Mouse (Mus musculus) limb, embryonic 12.5 days (tissue): ENCODE measurements around the gene Cdk5r2. TPM values are rescaled to one million over a fixed set of nuclear protein-coding genes. Genes with fewer than 3 reads are reported as not detected.
A peak's percentile ranks its signal among the peaks of the same experiment; 100 is the strongest.
"Not testable (repeated sequence)": the region's sequence is repeated elsewhere in the genome, so short reads cannot be mapped to it uniquely, and the experiment has no call there.

Experiments used
- ATAC-seq: fragments of 200-750 bp; cut with Nextera tagmentation; 2 replicates; pipeline ENCODE4 v1.8.0; 2017; ENCODE audit warnings: low read depth, moderate TSS enrichment; ENCODE audit not compliant: insufficient number of reproducible peaks, insufficient read depth, low FRiP score, low TSS enrichment
- H3K27ac ChIP-seq: fragments of 300-500 bp; sonication (generic); 2 replicates; pipeline ENCODE4 v1.5.1; 2016; ENCODE audit warnings: mild to moderate bottlenecking, moderate library complexity
- H3K27me3 ChIP-seq: fragments of 300-500 bp; sonication (generic); 2 replicates; pipeline ENCODE4 v1.6.1; 2016; ENCODE audit warnings: mild to moderate bottlenecking, moderate library complexity
- H3K36me3 ChIP-seq: fragments of 300-500 bp; sonication (generic); 2 replicates; pipeline ENCODE4 v1.6.1; 2016; ENCODE audit warnings: mild to moderate bottlenecking, moderate library complexity
- H3K4me1 ChIP-seq: fragments of 300-500 bp; sonication (generic); replicated peaks from 2 replicates; pipeline ENCODE4 v1.6.1; 2016
- H3K4me2 ChIP-seq: fragments of 300-500 bp; sonication (generic); 2 replicates; pipeline ENCODE4 v1.6.1; 2016; ENCODE audit warnings: mild to moderate bottlenecking, moderate library complexity
- H3K4me3 ChIP-seq: fragments of 300-500 bp; sonication (generic); replicated peaks from 2 replicates; pipeline ENCODE4 v1.5.1; 2016; ENCODE audit warnings: mild to moderate bottlenecking
- H3K9ac ChIP-seq: fragments of 300-500 bp; sonication (generic); replicated peaks from 2 replicates; pipeline ENCODE4 v1.6.1; 2016; ENCODE audit warnings: mild to moderate bottlenecking, moderate library complexity
- H3K9me3 ChIP-seq: fragments of 300-500 bp; sonication (generic); 2 replicates; pipeline ENCODE4 v1.6.1; 2016; ENCODE audit warnings: mild to moderate bottlenecking, moderate library complexity
- WGBS: fragments of 180-500 bp; shearing (Covaris S2); methylation state at CpG from one replicate; pipeline ENCODE4 v1.1.7; 2016; 5-methylcytosine and 5-hydroxymethylcytosine counted together
- polyA plus RNA-seq: library from polyadenylated mRNA; unstranded; fragments of >200 nt; fragmentation: Nextera tagmentation; extraction: Ambion mirVana; gene quantifications from 2 replicates; pipeline ENCODE4 v1.2.1, GENCODE M21; 2016

Cdk5r2 gene
- polyA plus RNA-seq: not detected in 2 replicates

- peak within 1 kb of the TSS; percentile 62 for H3K9ac ChIP-seq
- H3K36me3 ChIP-seq: no peaks in the 10 kb centered on the region
- H3K9me3 ChIP-seq: no peaks in the 10 kb centered on the region
- peaks cover 31% of the 10 kb centered on the region for H3K4me1 ChIP-seq
- ATAC-seq: peak; percentile 92
- H3K4me2 ChIP-seq: peak within 1 kb of the TSS; percentile 98
- peaks cover 99% of the 10 kb centered on the region for H3K27me3 ChIP-seq
- H3K27ac ChIP-seq: no peak within 1 kb of the TSS
- H3K4me3 ChIP-seq: peak within 1 kb of the TSS; percentile 73
- 3% methylated on average over 39 of the region's 39 CpGs for WGBS
Measured at GRCm38 (mm10) chr1:74854306-74855056, at the start of gene Cdk5r2. Gene Cdk5r2, plus strand, starts transcription at chr1:74854934.

- no peak for ATAC-seq
- 15% methylated on average over 4 of the region's 4 CpGs for WGBS
- H3K27ac ChIP-seq: no peak overlapping the region
Measured at GRCm38 (mm10) chr1:74805340-74805835, 49.3 kb upstream of the Cdk5r2 start.

GRCm38 (mm10) chr1:74805843-74806242 is 48.9 kb upstream of the Cdk5r2 start:
- H3K4me1 ChIP-seq: peaks cover 45% of the 10 kb centered on the region
- 7% methylated on average over 5 of the region's 5 CpGs for WGBS
- H3K27ac ChIP-seq: no peak overlapping the region

More at GRCm38 (mm10) chr1:74805340-74805835, 49.3 kb upstream of the Cdk5r2 start:
- H3K9me3 ChIP-seq: no peaks in the 10 kb centered on the region
- no peak overlapping the region for H3K4me2 ChIP-seq
- no peak overlapping the region for H3K9ac ChIP-seq
- no peaks in the 10 kb centered on the region for H3K36me3 ChIP-seq
- H3K4me3 ChIP-seq: no peak overlapping the region
- peaks cover 50% of the 10 kb centered on the region for H3K4me1 ChIP-seq
- H3K27me3 ChIP-seq: peaks cover 98% of the 10 kb centered on the region

GRCm38 (mm10) chr1:74806360-74807311 is 48.1 kb upstream of the Cdk5r2 start:
- WGBS: under 1% methylated on average over 38 of the region's 38 CpGs
- H3K9ac ChIP-seq: peak overlapping the region; percentile 42; the same call in 1 of the 2 replicates
- H3K27me3 ChIP-seq: peaks cover 97% of the 10 kb centered on the region
- ATAC-seq: no peak
- peak overlapping the region; percentile 30 for H3K4me3 ChIP-seq
- H3K36me3 ChIP-seq: no peaks in the 10 kb centered on the region
- H3K9me3 ChIP-seq: no peaks in the 10 kb centered on the region
- H3K4me1 ChIP-seq: peaks cover 42% of the 10 kb centered on the region
- H3K4me2 ChIP-seq: peak overlapping the region; percentile 56
- H3K27ac ChIP-seq: no peak overlapping the region

More at GRCm38 (mm10) chr1:74805843-74806242, 48.9 kb upstream of the Cdk5r2 start:
- Histone ChIP-seq H3K9ac (no peak overlapping the region), H3K4me3 (no peak overlapping the region), H3K36me3 (no peaks in the 10 kb centered on the region), H3K27me3 (peaks cover 96% of the 10 kb centered on the region), H3K9me3 (no peaks in the 10 kb centered on the region), H3K4me2 (no peak overlapping the region)
- ATAC-seq: no peak

- no peak overlapping the region for H3K27ac ChIP-seq
- H3K36me3 ChIP-seq: no peaks in the 10 kb centered on the region
- peak overlapping the region; percentile 56 for H3K4me2 ChIP-seq
- H3K27me3 ChIP-seq: peaks cover 92% of the 10 kb centered on the region
- WGBS: 2% methylated on average over 23 of the region's 23 CpGs
- no peak overlapping the region; the same call in 1 of the 2 replicates for H3K9ac ChIP-seq
- H3K4me3 ChIP-seq: peak overlapping the region; percentile 30
- no peaks in the 10 kb centered on the region for H3K9me3 ChIP-seq
- peaks cover 40% of the 10 kb centered on the region for H3K4me1 ChIP-seq
- no peak for ATAC-seq
Measured at GRCm38 (mm10) chr1:74807551-74808071, 47.1 kb upstream of the Cdk5r2 start.

GRCm38 (mm10) chr1:74808078-74808477 is 46.7 kb upstream of the Cdk5r2 start:
- no peaks in the 10 kb centered on the region for H3K9me3 ChIP-seq
- 0 out of 2 replicates have a peak overlapping the region, but pooled peaks have one; percentile 41 for H3K27ac ChIP-seq
- ATAC-seq: peak; percentile 85
- peaks cover 35% of the 10 kb centered on the region for H3K4me1 ChIP-seq
- WGBS: under 1% methylated on average over 16 of the region's 16 CpGs
- peak overlapping the region; percentile 56 for H3K4me2 ChIP-seq
- no peaks in the 10 kb centered on the region for H3K36me3 ChIP-seq
- no peak overlapping the region for H3K9ac ChIP-seq
- peak overlapping the region; percentile 30 for H3K4me3 ChIP-seq
- peaks cover 90% of the 10 kb centered on the region for H3K27me3 ChIP-seq

GRCm38 (mm10) chr1:74809007-74809406 is 45.7 kb upstream of the Cdk5r2 start:
- Histone ChIP-seq H3K27me3 (peaks cover 85% of the 10 kb centered on the region), H3K36me3 (no peaks in the 10 kb centered on the region), H3K4me2 (no peak overlapping the region), H3K27ac (no peak overlapping the region), H3K9ac (no peak overlapping the region), H3K9me3 (no peaks in the 10 kb centered on the region), H3K4me1 (peaks cover 28% of the 10 kb centered on the region), H3K4me3 (no peak overlapping the region)
- 61% methylated on average over 10 of the region's 10 CpGs for WGBS
- ATAC-seq: no peak

GRCm38 (mm10) chr1:74814931-74815647 is 39.6 kb upstream of the Cdk5r2 start:
- no peaks in the 10 kb centered on the region for H3K36me3 ChIP-seq
- no peaks in the 10 kb centered on the region for H3K4me1 ChIP-seq
- no peak overlapping the region for H3K4me3 ChIP-seq
- no peak overlapping the region for H3K4me2 ChIP-seq
- H3K9me3 ChIP-seq: no peaks in the 10 kb centered on the region
- H3K27ac ChIP-seq: no peak overlapping the region
- peaks cover 25% of the 10 kb centered on the region for H3K27me3 ChIP-seq
- 79% methylated on average over 9 of the region's 9 CpGs for whole genome bisulfite sequencing
- ATAC-seq: no peak
- no peak overlapping the region for H3K9ac ChIP-seq

- H3K9ac ChIP-seq, H3K4me1 ChIP-seq, H3K36me3 ChIP-seq, H3K9me3 ChIP-seq, H3K4me3 ChIP-seq, ATAC-seq, H3K4me2 ChIP-seq, H3K27ac ChIP-seq: not testable (repeated sequence)
- H3K27me3 ChIP-seq: peaks cover 18% of the 10 kb centered on the region
- WGBS: 86% methylated on average over 6 of the region's 6 CpGs
Measured at GRCm38 (mm10) chr1:74815965-74816364, 38.8 kb upstream of the Cdk5r2 start.

- Histone ChIP-seq H3K27ac (peak overlapping the region; percentile 94), H3K27me3 (peaks cover 10% of the 10 kb centered on the region; the same call in 1 of the 2 replicates), H3K9ac (peak overlapping the region; percentile 70), H3K9me3 (no peaks in the 10 kb centered on the region), H3K36me3 (no peaks in the 10 kb centered on the region), H3K4me2 (peak overlapping the region; percentile 66), H3K4me1 (no peaks in the 10 kb centered on the region), H3K4me3 (peak overlapping the region; percentile 61)
- WGBS: 7% methylated on average over 38 of the region's 38 CpGs
- ATAC-seq: peak; percentile 83
Measured at GRCm38 (mm10) chr1:74816612-74817199, 38.0 kb upstream of the Cdk5r2 start.
